ENCODE assay signal across 8 mouse cellular contexts in the genomic region with DNA sequence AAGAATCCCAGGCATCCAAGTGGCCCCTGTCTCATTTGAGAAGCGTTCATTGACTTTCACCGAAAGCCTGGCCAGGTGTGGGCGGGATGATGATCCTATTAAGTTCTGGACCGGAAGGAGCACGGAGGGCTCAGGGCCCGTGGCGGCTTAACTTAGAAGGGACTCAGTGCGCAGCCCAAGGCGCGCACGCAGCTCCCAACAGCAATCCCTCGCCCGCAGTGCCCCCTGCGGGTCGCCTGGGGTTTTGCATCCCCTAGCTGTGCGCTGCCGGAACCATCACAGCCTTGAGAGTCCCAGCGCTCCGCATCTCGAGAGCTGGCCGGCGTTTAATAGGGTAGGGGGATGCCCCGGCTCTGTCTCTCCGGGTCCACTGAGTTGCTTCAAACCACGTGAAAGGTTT. TPM values are rescaled to one million over a fixed set of nuclear protein-coding genes. Genes with fewer than 3 reads are reported as not detected.
DNase-seq lines count a peak whose midpoint lies in the region; ATAC-seq and TF ChIP-seq lines count a peak whose summit lies in the region.

No protein-coding gene starts in this region.

- WGBS in intestine, postnatal 0 days, result under 1% methylated on average over 25 of the region's 25 CpGs
- under 1% methylated on average over 25 of the region's 25 CpGs for WGBS in midbrain, embryonic 12.5 days

- peaks cover 60% of the 10 kb centered on the region for H3K27me3 ChIP-seq in intestine, postnatal 0 days (replicated peaks; ENCODE audit: control insufficient read depth, insufficient read depth, low read length)
- H3K27me3 ChIP-seq in midbrain, embryonic 12.5 days, result peaks cover 99% of the 10 kb centered on the region

- H3K4me3 ChIP-seq in intestine, postnatal 0 days (ENCODE audit: low read depth, low read length), result peak overlapping the region; percentile 43
- peak overlapping the region; percentile 49 for H3K4me3 ChIP-seq in midbrain, embryonic 12.5 days

- intact Hi-C loops in left cerebral cortex, postnatal 36 days (cut with DNase I), result loop anchor here (2.0 kb wide), 2 partner anchors 53 to 63 kb away; no protein-coding TSS in a partner anchor

- peak; percentile 91 for TF ChIP-seq CTCF in intestine, postnatal 0 days (IDR thresholded peaks at IDR 0.05; ENCODE audit: low read depth)

- H3K9ac ChIP-seq in intestine, postnatal 0 days (ENCODE audit: low read depth, low read length), result no peak overlapping the region
- H3K9ac ChIP-seq in midbrain, embryonic 12.5 days (replicated peaks), result peak overlapping the region; percentile 50

- H3K4me2 ChIP-seq in intestine, postnatal 0 days (replicated peaks; ENCODE audit: low read depth), result peak overlapping the region; percentile 65
- peak overlapping the region; percentile 69 for H3K4me2 ChIP-seq in midbrain, embryonic 12.5 days (replicated peaks)

- peak; percentile 38 for DNase-seq in adrenal gland, adult 8-10 months
- DNase-seq in embryo, embryonic 9.5 days (ENCODE audit: extremely low spot score), result peak; percentile 93
- DNase-seq in left cerebral cortex, postnatal 36 days (ENCODE audit: low spot score in 2 of 2), result peak; percentile 76 to 82
- DNase-seq in skeletal muscle tissue, adult 2 months (ENCODE audit: low read depth, low spot score), result peak; percentile 73

- peak; percentile 86 for ATAC-seq in granulocyte monocyte progenitor cell, adult 5-6 weeks (replicated peaks; ENCODE audit: poor library complexity, severe bottlenecking)
- peak; percentile 42; the same call in 1 of the 2 replicates for ATAC-seq in intestine, postnatal 0 days
- peak; percentile 45 for ATAC-seq in midbrain, embryonic 12.5 days (ENCODE audit: low FRiP score, low read depth)
- no peak for ATAC-seq in inflammation-experienced regulatory T-cells, adult 6 months

- no peaks in the 10 kb centered on the region for H3K9me3 ChIP-seq in intestine, postnatal 0 days (ENCODE audit: control insufficient read depth)
- no peaks in the 10 kb centered on the region for H3K9me3 ChIP-seq in midbrain, embryonic 12.5 days

- H3K27ac ChIP-seq in intestine, postnatal 0 days (ENCODE audit: low read depth, low read length), result no peak overlapping the region
- peak overlapping the region; percentile 79 for H3K27ac ChIP-seq in midbrain, embryonic 12.5 days (replicated peaks)

- H3K4me1 ChIP-seq in intestine, postnatal 0 days (replicated peaks; ENCODE audit: control insufficient read depth, insufficient read depth, low read length), result no peaks in the 10 kb centered on the region
- H3K4me1 ChIP-seq in midbrain, embryonic 12.5 days, result peaks cover 26% of the 10 kb centered on the region

- H3K36me3 ChIP-seq in intestine, postnatal 0 days (ENCODE audit: control insufficient read depth, insufficient read depth), result no peaks in the 10 kb centered on the region
- H3K36me3 ChIP-seq in midbrain, embryonic 12.5 days, result no peaks in the 10 kb centered on the region

RNA-seq across cellular contexts. Expression of a gene that starts 1.4 kb away (rescaled TPM):
- 1 to 10 TPM; 4.0 to 6.0 (median 5.2) TPM for total RNA-seq in adrenal gland, adult 8-10 months (2022)
- total RNA-seq in granulocyte monocyte progenitor cell, adult 5-6 weeks (2014; fragmentation: Nextera tagmentation), result not detected in 2 replicates
- not detected in 2 replicates for total RNA-seq in granulocyte monocyte progenitor cell, adult 5-6 weeks (2017)
- polyA plus RNA-seq in intestine, postnatal 0 days (2015; fragmentation: Nextera tagmentation; extraction: Ambion mirVana), result 7.2 and 7.4 TPM in 2 replicates
- 1 to 10 TPM in 1 of 2 experiments, under 1 TPM in 1; 0.74 to 1.7 TPM for total RNA-seq in left cerebral cortex, postnatal 36 days (2021)
- polyA plus RNA-seq in midbrain, embryonic 12.5 days (2016; fragmentation: Nextera tagmentation; extraction: Ambion mirVana), result 21.7 and 24.0 TPM in 2 replicates
- not detected for polyA plus RNA-seq in inflammation-experienced regulatory T-cells, adult 6 months (2017; shearing (Covaris generic))

Comparison
In these comparisons a context has a peak if more than half of its experiments do, and no peak if none do; other contexts are left out.
1. DNase-seq: peak in every context shown above with its lines; median percentile 93 in embryo, embryonic 9.5 days; 79 in left cerebral cortex, postnatal 36 days; 73 in skeletal muscle tissue, adult 2 months; 38 in adrenal gland, adult 8-10 months.